Mouse (Mus musculus) liver, embryonic 16.5 days (tissue): ENCODE results near the gene Nxnl2. TPM values are rescaled to one million over a fixed set of nuclear protein-coding genes. Genes with fewer than 3 reads are reported as not detected.

Experiments
- ATAC-seq: fragments of 200-750 bp; cut with Nextera tagmentation; 2 replicates; pipeline ENCODE4 v1.8.0; 2017; ENCODE audit warnings: low read depth, mild to moderate bottlenecking, moderate number of reproducible peaks, moderate library complexity
- H3K27ac ChIP-seq: fragments of 300-500 bp; sonication (generic); 2 replicates; pipeline ENCODE4 v1.5.1; 2014; ENCODE audit warnings: mild to moderate bottlenecking, low read length
- H3K27me3 ChIP-seq: fragments of 300-500 bp; sonication (generic); 2 replicates; pipeline ENCODE4 v1.6.1; 2014; ENCODE audit warnings: low read depth, low read length, mixed read lengths; ENCODE audit not compliant: control insufficient read depth, insufficient read depth
- H3K36me3 ChIP-seq: fragments of 300-500 bp; sonication (generic); 2 replicates; pipeline ENCODE4 v1.6.1; 2014; ENCODE audit warnings: mild to moderate bottlenecking; ENCODE audit not compliant: control insufficient read depth, insufficient read depth
- H3K4me1 ChIP-seq: fragments of 300-500 bp; sonication (generic); 2 replicates; pipeline ENCODE4 v1.6.1; 2014; ENCODE audit warnings: low read depth, low read length, mixed read lengths; ENCODE audit not compliant: control insufficient read depth
- H3K4me2 ChIP-seq: fragments of 300-500 bp; sonication (generic); 2 replicates; pipeline ENCODE4 v1.6.1; 2014; ENCODE audit warnings: low read depth, low read length, mixed read lengths
- H3K4me3 ChIP-seq: fragments of 300-500 bp; sonication (generic); 2 replicates; pipeline ENCODE4 v1.5.1; 2014; ENCODE audit warnings: low read depth, mild to moderate bottlenecking, low read length
- H3K9ac ChIP-seq: fragments of 300-500 bp; sonication (generic); 2 replicates; pipeline ENCODE4 v1.6.1; 2014; ENCODE audit warnings: low read depth, low read length
- H3K9me3 ChIP-seq: fragments of 300-500 bp; sonication (generic); replicated peaks from 2 replicates; pipeline ENCODE4 v1.6.1; 2016; ENCODE audit warnings: low read length; ENCODE audit not compliant: control insufficient read depth
- WGBS: fragments of 180-500 bp; shearing (Covaris S2); extraction: QIAGEN DNeasy Blood & Tissue Kit; methylation state at CpG from one replicate; pipeline ENCODE4 v1.1.7; 2014; ENCODE audit not compliant: insufficient replicate concordance; 5-methylcytosine and 5-hydroxymethylcytosine counted together
- polyA plus RNA-seq: library from polyadenylated mRNA; unstranded; fragments of >200 nt; fragmentation: Nextera tagmentation; extraction: Ambion mirVana; gene quantifications from 2 replicates; pipeline ENCODE4 v1.2.1, GENCODE M21; 2015

Gene Nxnl2
- polyA plus RNA-seq, 1 experiment from 2014 or later, result 0.19 TPM

DNA sequence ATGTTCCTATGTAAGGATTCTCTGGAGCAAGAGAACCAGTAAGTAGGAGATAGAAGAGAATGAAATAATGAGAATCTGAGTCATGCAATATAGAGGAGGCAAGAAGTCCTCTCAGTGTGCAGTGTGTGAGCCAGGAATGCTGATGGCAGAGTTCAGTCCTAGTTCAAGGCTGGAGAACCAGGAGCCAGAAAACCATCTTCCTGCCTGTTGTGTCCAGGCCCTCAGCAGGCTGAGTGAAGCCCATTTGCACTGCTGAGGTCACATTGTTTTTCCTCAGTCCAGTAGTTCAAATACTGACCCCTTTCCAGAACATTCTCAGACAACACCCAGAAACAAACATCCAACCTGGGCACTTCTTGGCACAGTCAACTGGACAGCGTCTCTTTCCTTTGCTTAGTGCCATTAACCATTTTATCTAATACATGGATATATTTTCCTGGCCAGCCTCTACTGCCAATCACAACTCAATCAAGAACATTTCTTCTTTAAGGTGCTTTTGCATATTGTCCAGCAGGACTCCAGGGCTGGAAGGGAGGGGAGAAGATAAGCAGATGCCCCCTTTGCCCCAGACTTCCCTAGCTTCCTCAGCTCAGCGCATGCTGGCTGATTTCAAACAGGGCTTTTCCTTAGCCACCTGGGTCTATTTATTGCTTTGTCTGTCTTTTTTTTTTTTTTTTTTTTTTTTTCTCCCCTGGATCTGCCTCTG, 33.7 kb upstream of the Nxnl2 start:
- no peak overlapping the region for H3K4me3 ChIP-seq
- H3K27ac ChIP-seq, result peak overlapping the region; percentile 14; the same call in 1 of the 2 replicates
- no peak overlapping the region for H3K9ac ChIP-seq
- no peaks in the 10 kb centered on the region; the same call in 1 of the 2 replicates for H3K4me1 ChIP-seq
- 68% methylated on average over 2 of the region's 2 CpGs for WGBS
- peaks cover 5% of the 10 kb centered on the region; the same call in 1 of the 2 replicates for H3K36me3 ChIP-seq
- ATAC-seq, result no peak
- no peaks in the 10 kb centered on the region for H3K9me3 ChIP-seq
- H3K27me3 ChIP-seq, result no peaks in the 10 kb centered on the region
- no peak overlapping the region for H3K4me2 ChIP-seq

DNA sequence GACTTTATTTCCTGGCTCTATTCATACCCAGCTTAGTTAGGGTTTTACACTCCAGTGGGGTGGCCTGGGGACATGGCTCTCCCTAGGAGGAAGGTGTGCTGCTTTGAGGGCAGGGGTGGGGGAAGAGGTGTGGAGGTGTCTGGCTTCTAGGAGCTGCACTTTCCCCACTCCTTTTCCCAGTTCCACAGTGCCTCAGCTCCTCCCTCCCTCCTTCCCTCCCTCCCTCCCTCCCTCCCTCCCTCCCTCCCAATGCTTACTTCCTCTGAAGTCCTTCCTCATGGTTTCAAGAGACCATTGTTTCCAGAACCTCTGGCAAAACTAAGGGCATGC, 33.2 kb upstream of the Nxnl2 start:
- peaks cover 5% of the 10 kb centered on the region; the same call in 1 of the 2 replicates for H3K36me3 ChIP-seq
- no peak overlapping the region for H3K27ac ChIP-seq
- H3K4me3 ChIP-seq, result no peak overlapping the region
- no peak overlapping the region for H3K4me2 ChIP-seq
- H3K27me3 ChIP-seq, result no peaks in the 10 kb centered on the region
- H3K9ac ChIP-seq, result no peak overlapping the region
- no peak for ATAC-seq
- H3K4me1 ChIP-seq, result no peaks in the 10 kb centered on the region; the same call in 1 of the 2 replicates
- H3K9me3 ChIP-seq, result no peaks in the 10 kb centered on the region

DNA sequence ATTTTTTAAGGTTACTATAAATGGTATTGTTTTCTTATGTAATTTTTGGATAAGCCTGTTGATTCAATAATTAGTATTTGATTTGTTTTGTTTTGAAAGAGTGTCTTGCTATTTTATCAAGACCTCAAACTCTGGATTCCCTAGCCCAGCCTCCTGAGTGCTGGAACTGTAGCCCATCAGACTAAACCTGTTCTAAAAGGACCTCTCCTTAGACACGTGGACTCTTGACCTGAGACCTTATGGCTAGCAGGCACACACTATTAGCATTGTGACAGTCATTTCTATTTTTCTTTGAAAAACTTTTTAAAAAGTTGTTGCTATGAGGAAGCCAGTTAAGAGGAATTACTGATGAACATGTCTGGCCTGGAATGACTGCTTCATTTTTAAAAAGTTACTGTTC, 23.7 kb upstream of the Nxnl2 start:
- no peak overlapping the region for H3K4me2 ChIP-seq
- no peak overlapping the region for H3K4me3 ChIP-seq
- H3K27ac ChIP-seq, result no peak overlapping the region
- H3K36me3 ChIP-seq, result 0 out of 2 replicates have a peak, but pooled peaks cover 2% of the 10 kb centered on the region
- no peaks in the 10 kb centered on the region for H3K4me1 ChIP-seq
- no peaks in the 10 kb centered on the region for H3K27me3 ChIP-seq
- no peak for ATAC-seq
- 51% methylated on average over 1 of the region's 1 CpGs for whole genome bisulfite sequencing
- H3K9me3 ChIP-seq, result no peaks in the 10 kb centered on the region
- H3K9ac ChIP-seq, result no peak overlapping the region

DNA sequence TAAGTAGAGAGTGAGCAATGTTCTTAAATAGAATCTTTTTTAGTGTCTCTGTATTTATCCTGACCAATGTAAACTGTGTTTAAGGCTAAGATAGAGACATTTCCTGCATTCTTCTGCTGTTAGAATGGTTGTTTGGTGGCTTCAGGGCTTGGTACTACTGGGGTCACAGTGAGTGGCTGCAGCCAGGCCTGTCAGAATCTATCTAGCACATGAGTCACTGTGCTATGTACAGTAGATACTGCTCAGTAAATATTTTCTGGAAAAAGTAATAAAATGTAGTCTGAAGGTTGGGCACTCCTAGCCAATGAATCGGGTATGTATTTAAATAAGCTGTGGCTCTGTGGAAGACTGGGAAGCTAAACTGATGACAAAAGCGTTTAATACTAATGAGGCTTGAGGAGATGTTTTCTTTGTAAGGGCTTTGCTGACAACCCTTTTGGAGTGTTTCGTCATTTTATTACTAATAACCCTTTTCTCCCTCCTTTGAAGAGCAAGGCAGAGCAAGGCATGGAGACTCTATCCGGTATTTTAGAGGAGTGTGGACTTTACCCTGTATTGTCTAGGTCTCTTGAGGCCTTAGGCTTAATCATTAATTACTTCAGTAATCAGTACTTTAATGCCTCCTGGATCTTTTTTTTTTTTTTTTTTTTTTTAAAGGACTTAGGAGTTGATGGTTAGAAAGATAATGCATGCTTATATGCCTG, 17.7 kb upstream of the Nxnl2 start:
- Histone ChIP-seq H3K9ac (no peak overlapping the region), H3K4me3 (no peak overlapping the region), H3K4me1 (no peaks in the 10 kb centered on the region; the same call in 1 of the 2 replicates), H3K4me2 (no peak overlapping the region), H3K9me3 (no peaks in the 10 kb centered on the region), H3K36me3 (no peaks in the 10 kb centered on the region), H3K27ac (no peak overlapping the region), H3K27me3 (no peaks in the 10 kb centered on the region)
- 57% methylated on average over 4 of the region's 4 CpGs for WGBS
- peak; percentile 35; the same call in 1 of the 2 replicates for ATAC-seq

DNA sequence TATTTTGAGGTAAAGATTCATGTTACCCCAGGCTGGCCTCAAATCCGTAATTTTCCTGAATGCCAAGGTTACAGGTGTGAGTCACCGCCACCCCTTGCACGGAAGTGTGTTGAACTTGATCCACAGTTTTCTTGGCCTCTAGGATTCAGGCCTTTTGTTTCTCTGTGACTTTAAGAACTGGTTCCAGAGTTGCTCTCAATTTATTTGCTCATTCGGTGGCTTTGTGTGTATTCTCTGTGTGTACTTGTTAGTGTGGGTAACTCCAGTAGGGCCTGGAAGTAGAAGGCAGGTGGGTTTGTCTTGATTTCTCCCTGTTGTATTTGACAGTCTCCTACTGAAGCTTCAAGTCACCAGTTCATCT, 17.2 kb upstream of the Nxnl2 start:
- 71% methylated on average over 4 of the region's 4 CpGs for WGBS
- ATAC-seq, result no peak
- H3K27me3 ChIP-seq, result no peaks in the 10 kb centered on the region
- no peak overlapping the region for H3K9ac ChIP-seq
- H3K4me3 ChIP-seq, result no peak overlapping the region
- no peaks in the 10 kb centered on the region for H3K36me3 ChIP-seq
- no peaks in the 10 kb centered on the region for H3K9me3 ChIP-seq
- H3K4me1 ChIP-seq, result no peaks in the 10 kb centered on the region; the same call in 1 of the 2 replicates
- H3K27ac ChIP-seq, result no peak overlapping the region
- H3K4me2 ChIP-seq, result no peak overlapping the region

DNA sequence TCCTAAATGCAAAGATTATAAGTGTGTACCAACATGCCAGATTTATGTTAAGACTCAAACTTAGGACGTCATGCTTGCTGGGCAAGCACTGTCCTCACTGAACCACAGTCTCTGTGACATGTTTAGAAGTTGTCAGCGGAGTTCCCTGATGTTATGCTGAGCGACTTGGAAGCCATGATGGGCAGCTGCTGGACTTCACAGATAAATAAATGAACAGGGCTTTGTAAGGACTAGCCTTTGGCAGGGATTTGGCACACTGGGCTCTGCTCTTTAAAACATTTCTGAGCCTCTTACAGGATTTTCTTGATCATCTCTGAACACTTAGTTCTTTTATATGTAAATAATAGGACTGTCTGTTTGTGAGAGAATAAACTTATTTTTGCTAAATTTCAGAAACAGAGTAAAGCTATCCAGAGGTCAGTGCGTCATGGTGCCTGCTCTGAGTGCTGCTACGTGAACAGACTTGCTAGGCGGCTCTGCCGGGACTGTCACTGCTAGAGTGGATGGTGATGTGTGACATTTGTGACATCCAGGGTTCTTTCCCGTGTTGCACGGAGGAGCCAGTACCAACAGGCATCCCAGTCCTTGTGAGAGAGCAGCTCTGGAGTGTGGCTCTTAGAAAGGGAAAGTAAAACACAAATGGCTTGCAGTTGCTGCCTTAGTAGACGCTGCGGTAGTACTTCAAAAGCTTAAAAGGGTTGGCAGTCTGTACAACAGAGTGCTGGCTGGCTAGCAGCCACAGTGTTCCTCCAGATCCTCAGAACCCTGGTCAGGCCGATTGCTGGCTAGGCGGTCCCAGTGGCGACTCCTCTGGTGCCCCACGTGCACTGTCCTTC, 15.4 kb upstream of the Nxnl2 start:
- no peaks in the 10 kb centered on the region for H3K36me3 ChIP-seq
- no peaks in the 10 kb centered on the region for H3K27me3 ChIP-seq
- H3K4me2 ChIP-seq, result no peak overlapping the region
- H3K9me3 ChIP-seq, result no peaks in the 10 kb centered on the region
- no peak overlapping the region for H3K27ac ChIP-seq
- H3K4me1 ChIP-seq, result no peaks in the 10 kb centered on the region; the same call in 1 of the 2 replicates
- no peak overlapping the region for H3K4me3 ChIP-seq
- no peak for ATAC-seq
- 80% methylated on average over 15 of the region's 15 CpGs for WGBS
- no peak overlapping the region for H3K9ac ChIP-seq

DNA sequence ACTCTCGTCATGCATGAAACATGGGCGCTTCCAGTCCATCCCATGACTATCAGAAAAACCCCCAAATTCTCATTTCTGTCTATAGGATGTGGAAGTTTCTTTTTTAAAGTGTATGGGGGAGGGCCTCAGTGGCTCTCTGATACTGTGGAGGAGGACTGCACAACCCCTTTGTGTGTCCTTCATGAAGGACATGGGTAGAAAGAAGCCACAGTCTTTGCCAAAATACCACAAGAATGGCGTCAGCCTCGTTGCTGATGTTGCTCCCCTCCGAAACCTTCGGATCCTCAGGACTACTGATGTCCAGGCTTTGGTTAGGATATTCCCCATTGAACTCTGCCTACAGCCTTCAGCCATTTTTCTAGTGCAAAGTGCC, 14.8 kb upstream of the Nxnl2 start:
- no peak overlapping the region for H3K9ac ChIP-seq
- H3K4me2 ChIP-seq, result no peak overlapping the region
- no peaks in the 10 kb centered on the region for H3K36me3 ChIP-seq
- no peaks in the 10 kb centered on the region for H3K9me3 ChIP-seq
- H3K27ac ChIP-seq, result no peak overlapping the region
- no peak for ATAC-seq
- WGBS, result 82% methylated on average over 6 of the region's 6 CpGs
- no peaks in the 10 kb centered on the region; the same call in 1 of the 2 replicates for H3K4me1 ChIP-seq
- no peak overlapping the region for H3K4me3 ChIP-seq
- H3K27me3 ChIP-seq, result no peaks in the 10 kb centered on the region

DNA sequence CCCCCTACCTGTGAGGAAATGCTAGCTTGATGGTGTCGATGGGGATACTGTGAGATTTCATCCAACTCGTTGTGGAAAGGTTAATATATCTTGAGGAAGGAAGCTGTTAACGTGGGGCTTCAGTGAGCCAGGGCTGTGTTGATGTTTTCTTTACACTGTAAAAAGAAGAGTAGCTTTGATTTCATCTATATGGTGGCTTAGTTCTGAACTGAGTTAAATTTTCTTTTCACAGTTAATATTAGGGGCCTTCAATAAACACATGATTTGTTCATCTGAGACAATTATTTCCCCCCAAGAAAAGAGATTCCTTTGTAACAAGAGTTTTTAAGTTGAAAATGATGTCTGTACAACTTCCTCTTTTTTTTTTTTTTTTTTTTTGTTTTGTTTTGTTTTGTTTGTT, 13.5 kb upstream of the Nxnl2 start:
- WGBS, result 21% methylated on average over 3 of the region's 3 CpGs
- Histone ChIP-seq H3K27ac (no peak overlapping the region), H3K9ac (no peak overlapping the region), H3K27me3 (no peaks in the 10 kb centered on the region), H3K4me2 (no peak overlapping the region), H3K9me3 (no peaks in the 10 kb centered on the region), H3K4me1 (no peaks in the 10 kb centered on the region; the same call in 1 of the 2 replicates), H3K4me3 (no peak overlapping the region), H3K36me3 (no peaks in the 10 kb centered on the region)
- ATAC-seq, result no peak

DNA sequence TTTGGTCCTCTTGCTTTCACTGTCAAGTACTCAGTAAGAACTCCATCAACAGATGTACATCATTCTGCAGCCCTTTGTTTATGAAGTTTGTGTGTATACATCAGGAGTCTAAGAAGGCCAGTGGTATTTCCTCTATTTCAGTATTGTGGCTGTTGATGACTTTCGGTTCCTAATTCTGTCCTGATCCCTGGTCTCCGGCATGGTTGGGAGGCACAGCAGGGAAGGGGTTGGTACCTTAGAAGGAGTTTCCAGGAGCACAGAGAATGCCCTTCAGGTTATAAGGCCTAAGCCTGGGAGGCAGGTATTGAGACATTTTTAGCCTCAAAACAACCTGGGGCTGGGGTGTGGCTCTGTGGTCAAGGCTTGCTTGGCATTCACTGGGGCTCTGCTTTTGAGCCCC, 9.2 kb upstream of the Nxnl2 start:
- no peak overlapping the region for H3K4me3 ChIP-seq
- H3K27me3 ChIP-seq, result no peaks in the 10 kb centered on the region
- H3K9ac ChIP-seq, result no peak overlapping the region
- H3K27ac ChIP-seq, result no peak overlapping the region
- no peak for ATAC-seq
- 57% methylated on average over 2 of the region's 2 CpGs for WGBS
- H3K9me3 ChIP-seq, result no peaks in the 10 kb centered on the region
- H3K4me2 ChIP-seq, result no peak overlapping the region
- no peaks in the 10 kb centered on the region for H3K36me3 ChIP-seq
- no peaks in the 10 kb centered on the region for H3K4me1 ChIP-seq
